ENCODE assay signal across 8 mouse cellular contexts in the genomic region with DNA sequence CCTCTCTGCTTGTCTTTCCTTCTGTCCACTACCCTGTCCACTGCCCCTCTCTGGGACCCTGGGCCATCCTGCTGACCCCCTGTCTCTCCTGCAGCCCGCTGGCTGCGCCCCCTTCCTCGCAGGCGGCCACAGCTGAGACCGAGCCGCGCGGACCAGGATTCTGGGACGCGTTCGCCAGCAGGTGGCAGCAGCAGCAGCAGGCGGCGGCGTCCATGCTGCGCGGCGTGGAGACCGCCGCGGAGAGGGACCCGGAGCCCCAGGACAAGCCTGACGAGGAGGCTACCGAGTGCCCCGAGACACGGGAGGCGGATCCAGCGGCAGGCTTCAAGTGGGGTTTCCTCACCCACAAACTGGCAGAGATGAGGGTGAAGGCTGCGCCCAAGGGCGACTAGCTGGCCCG. TPM values are rescaled to one million over a fixed set of nuclear protein-coding genes. Genes with fewer than 3 reads are reported as not detected.
A peak's percentile ranks its signal among the peaks of the same experiment; 100 is the strongest.
DNase-seq lines count a peak whose midpoint lies in the region; ATAC-seq and TF ChIP-seq lines count a peak whose summit lies in the region.

No protein-coding gene starts in this region.

- no peaks in the 10 kb centered on the region for H3K9me3 ChIP-seq in liver, embryonic 11.5 days (ENCODE audit: control insufficient read depth, low read length)
- H3K9me3 ChIP-seq in stomach, embryonic 14.5 days (ENCODE audit: control insufficient read depth, low read depth, low read length), result no peaks in the 10 kb centered on the region

- H3K36me3 ChIP-seq in kidney, adult 2 months (ENCODE audit: control insufficient read depth, insufficient read depth, low read length), result no peaks in the 10 kb centered on the region
- no peaks in the 10 kb centered on the region for H3K36me3 ChIP-seq in liver, embryonic 11.5 days (ENCODE audit: control insufficient read depth, insufficient read depth, low read length)
- H3K36me3 ChIP-seq in stomach, embryonic 14.5 days (ENCODE audit: control insufficient read depth, insufficient read depth, low read length), result no peaks in the 10 kb centered on the region

- intact Hi-C loops in heart, postnatal 25 days (cut with DNase I), result loop anchor here (1.0 to 10.0 kb wide), 7 partner anchors 19 to 247 kb away; partner anchors contain the start of genes Cep85, Dhdds and Pdik1l

- H3K27me3 ChIP-seq in kidney, adult 2 months (replicated peaks; ENCODE audit: control insufficient read depth, insufficient read depth, low read length), result peaks cover 6% of the 10 kb centered on the region
- H3K27me3 ChIP-seq in liver, embryonic 11.5 days (replicated peaks; ENCODE audit: control insufficient read depth, insufficient read depth, low read length), result peaks cover 86% of the 10 kb centered on the region
- H3K27me3 ChIP-seq in stomach, embryonic 14.5 days (ENCODE audit: control insufficient read depth, insufficient read depth, low read length), result peaks cover 25% of the 10 kb centered on the region

- H3K9ac ChIP-seq in liver, embryonic 11.5 days (ENCODE audit: low read depth, low read length), result peak overlapping the region; percentile 56
- no peak overlapping the region for H3K9ac ChIP-seq in stomach, embryonic 14.5 days (replicated peaks; ENCODE audit: low read depth, low read length)

- peak; percentile 94 for DNase-seq in heart, adult 11 months
- no peak for DNase-seq in heart, postnatal 25 days (ENCODE audit: low spot score)
- peak; percentile 79 for DNase-seq in embryo, embryonic 10.5 days (ENCODE audit: low spot score)
- DNase-seq in kidney, adult 2 months, result peak; percentile 72
- peak; percentile 78 for DNase-seq in liver, embryonic 11.5 days (ENCODE audit: low spot score)
- DNase-seq in naive thymus-derived CD4-positive, alpha-beta T cell, adult 2 months (ENCODE audit: low read depth), result peak; percentile 82

- peak; percentile 62 for ATAC-seq in granulocyte monocyte progenitor cell, adult 5-6 weeks (replicated peaks; ENCODE audit: poor library complexity, severe bottlenecking)
- ATAC-seq in liver, embryonic 11.5 days (replicated peaks; ENCODE audit: low FRiP score), result peak; percentile 32
- ATAC-seq in stomach, embryonic 14.5 days (ENCODE audit: insufficient number of reproducible peaks, insufficient read depth, low FRiP score, low read depth), result peak; percentile 73; the same call in 1 of the 2 replicates

- TF ChIP-seq CTCF in kidney, adult 2 months (conservative IDR thresholded peaks at IDR 0.05; ENCODE audit: insufficient read depth, insufficient read length, low read depth, low read length), result peak; percentile 62

- peaks cover 11% of the 10 kb centered on the region; the same call in 1 of the 2 replicates for H3K4me1 ChIP-seq in kidney, adult 2 months (ENCODE audit: control insufficient read depth, insufficient read depth, low read length)
- H3K4me1 ChIP-seq in liver, embryonic 11.5 days (replicated peaks; ENCODE audit: control insufficient read depth, insufficient read depth, low read length), result peaks cover 41% of the 10 kb centered on the region
- H3K4me1 ChIP-seq in stomach, embryonic 14.5 days (ENCODE audit: control insufficient read depth, insufficient read depth, low read length), result peaks cover 34% of the 10 kb centered on the region

- H3K27ac ChIP-seq in kidney, adult 2 months (ENCODE audit: insufficient read depth, low read depth, low read length), result no peak overlapping the region
- H3K27ac ChIP-seq in liver, embryonic 11.5 days (ENCODE audit: low read depth, low read length), result no peak overlapping the region
- no peak overlapping the region for H3K27ac ChIP-seq in stomach, embryonic 14.5 days (ENCODE audit: low read length)

- TF ChIP-seq POLR2A in kidney, adult 2 months (IDR thresholded peaks at IDR 0.05; ENCODE audit: low read depth, low read length), result no peak

- WGBS in kidney, adult 2 months, result 3% methylated on average over 30 of the region's 30 CpGs
- 2% methylated on average over 30 of the region's 30 CpGs for WGBS in liver, embryonic 11.5 days
- WGBS in stomach, embryonic 14.5 days, result 1% methylated on average over 30 of the region's 30 CpGs

- H3K4me2 ChIP-seq in liver, embryonic 11.5 days, result peak overlapping the region; percentile 73
- H3K4me2 ChIP-seq in stomach, embryonic 14.5 days (replicated peaks; ENCODE audit: low read depth, low read length), result peak overlapping the region; percentile 98

- peak overlapping the region; percentile 25 for H3K4me3 ChIP-seq in kidney, adult 2 months (ENCODE audit: insufficient read depth, low read depth, low read length)
- peak overlapping the region; percentile 46 for H3K4me3 ChIP-seq in liver, embryonic 11.5 days (ENCODE audit: low read depth, low read length)
- peak overlapping the region; percentile 26 for H3K4me3 ChIP-seq in stomach, embryonic 14.5 days (ENCODE audit: low read depth, low read length)

RNA-seq across cellular contexts. Expression of gene Gm30191, which starts 2.9 kb away (rescaled TPM):
- not detected for total RNA-seq in heart, postnatal 25 days (2021)
- not detected in 2 replicates for total RNA-seq in granulocyte monocyte progenitor cell, adult 5-6 weeks (2014; fragmentation: Nextera tagmentation)
- not detected in 2 replicates for total RNA-seq in granulocyte monocyte progenitor cell, adult 5-6 weeks (2017)
- polyA plus RNA-seq in kidney, adult 2 months (2012; rRNA removed), result 0.27 TPM in 1 of 2 replicates, not detected in the other
- polyA plus RNA-seq in liver, embryonic 11.5 days (2014; fragmentation: Nextera tagmentation; extraction: Ambion mirVana), result not detected in 2 replicates
- not detected in 2 replicates for polyA plus RNA-seq in stomach, embryonic 14.5 days (2014; fragmentation: Nextera tagmentation; extraction: Ambion mirVana)

RNA-seq across cellular contexts. Expression of gene Grrp1, which starts 4.3 kb away (rescaled TPM):
- total RNA-seq in heart, postnatal 25 days (2021), result 1 to 10 TPM; 6.0 to 7.6 TPM
- total RNA-seq in granulocyte monocyte progenitor cell, adult 5-6 weeks (2014; fragmentation: Nextera tagmentation), result not detected in 2 replicates
- total RNA-seq in granulocyte monocyte progenitor cell, adult 5-6 weeks (2017), result not detected in 2 replicates
- 11.5 and 11.8 TPM in 2 replicates for polyA plus RNA-seq in kidney, adult 2 months (2012; rRNA removed)
- polyA plus RNA-seq in liver, embryonic 11.5 days (2014; fragmentation: Nextera tagmentation; extraction: Ambion mirVana), result 2.5 and 3.8 TPM in 2 replicates
- 4.1 and 4.5 TPM in 2 replicates for polyA plus RNA-seq in stomach, embryonic 14.5 days (2014; fragmentation: Nextera tagmentation; extraction: Ambion mirVana)

RNA-seq across cellular contexts. Expression of gene Zfp593, which starts 4.3 kb away (rescaled TPM):
- total RNA-seq in heart, postnatal 25 days (2021), result 1 to 10 TPM; 3.1 to 3.2 TPM
- total RNA-seq in granulocyte monocyte progenitor cell, adult 5-6 weeks (2014; fragmentation: Nextera tagmentation), result 13.4 and 16.2 TPM in 2 replicates
- 9.4 and 18.7 TPM in 2 replicates for total RNA-seq in granulocyte monocyte progenitor cell, adult 5-6 weeks (2017)
- polyA plus RNA-seq in kidney, adult 2 months (2012; rRNA removed), result 6.0 and 6.4 TPM in 2 replicates
- 17.6 and 22.4 TPM in 2 replicates for polyA plus RNA-seq in liver, embryonic 11.5 days (2014; fragmentation: Nextera tagmentation; extraction: Ambion mirVana)
- 14.8 and 16.5 TPM in 2 replicates for polyA plus RNA-seq in stomach, embryonic 14.5 days (2014; fragmentation: Nextera tagmentation; extraction: Ambion mirVana)

RNA-seq across cellular contexts. Expression of gene E130218I03Rik, which starts 6.2 kb away (rescaled TPM):
- not detected for total RNA-seq in heart, postnatal 25 days (2021)
- total RNA-seq in granulocyte monocyte progenitor cell, adult 5-6 weeks (2014; fragmentation: Nextera tagmentation), result not detected in 2 replicates
- total RNA-seq in granulocyte monocyte progenitor cell, adult 5-6 weeks (2017), result 0.21 and 0.22 TPM in 2 replicates
- polyA plus RNA-seq in kidney, adult 2 months (2012; rRNA removed), result not detected in 2 replicates
- polyA plus RNA-seq in liver, embryonic 11.5 days (2014; fragmentation: Nextera tagmentation; extraction: Ambion mirVana), result 0.39 and 0.52 TPM in 2 replicates
- 0.36 and 0.41 TPM in 2 replicates for polyA plus RNA-seq in stomach, embryonic 14.5 days (2014; fragmentation: Nextera tagmentation; extraction: Ambion mirVana)

RNA-seq across cellular contexts. Expression of gene Cnksr1, which starts 11.5 kb away (rescaled TPM):
- total RNA-seq in heart, postnatal 25 days (2021), result 1 to 10 TPM; 2.9 to 3.0 TPM
- not detected in 2 replicates for total RNA-seq in granulocyte monocyte progenitor cell, adult 5-6 weeks (2014; fragmentation: Nextera tagmentation)
- not detected in 2 replicates for total RNA-seq in granulocyte monocyte progenitor cell, adult 5-6 weeks (2017)
- 14.9 and 17.3 TPM in 2 replicates for polyA plus RNA-seq in kidney, adult 2 months (2012; rRNA removed)
- polyA plus RNA-seq in liver, embryonic 11.5 days (2014; fragmentation: Nextera tagmentation; extraction: Ambion mirVana), result 0.26 and 0.51 TPM in 2 replicates
- 5.7 and 6.3 TPM in 2 replicates for polyA plus RNA-seq in stomach, embryonic 14.5 days (2014; fragmentation: Nextera tagmentation; extraction: Ambion mirVana)
